Mouse (Mus musculus) CD4-positive naive resting alpha-beta T cell, adult 76 days (primary cell): ENCODE results near the gene Afmid. TPM values are rescaled to one million over a fixed set of nuclear protein-coding genes. Genes with fewer than 3 reads are reported as not detected.

Source experiments
- total RNA-seq: library from RNA; stranded (reverse); gene quantifications from one replicate; pipeline ENCODE4 v1.2.4, GENCODE M21; 2023

Gene Afmid
- total RNA-seq: 14.5 TPM

GRCm38 (mm10) chr11:117825333-117826101 lies at the start of gene Afmid, which contains the start of gene Tk1:
TSS of gene Afmid (plus strand) at chr11:117825924.
TSS of gene Tk1 (minus strand) at chr11:117826092.

DNA sequence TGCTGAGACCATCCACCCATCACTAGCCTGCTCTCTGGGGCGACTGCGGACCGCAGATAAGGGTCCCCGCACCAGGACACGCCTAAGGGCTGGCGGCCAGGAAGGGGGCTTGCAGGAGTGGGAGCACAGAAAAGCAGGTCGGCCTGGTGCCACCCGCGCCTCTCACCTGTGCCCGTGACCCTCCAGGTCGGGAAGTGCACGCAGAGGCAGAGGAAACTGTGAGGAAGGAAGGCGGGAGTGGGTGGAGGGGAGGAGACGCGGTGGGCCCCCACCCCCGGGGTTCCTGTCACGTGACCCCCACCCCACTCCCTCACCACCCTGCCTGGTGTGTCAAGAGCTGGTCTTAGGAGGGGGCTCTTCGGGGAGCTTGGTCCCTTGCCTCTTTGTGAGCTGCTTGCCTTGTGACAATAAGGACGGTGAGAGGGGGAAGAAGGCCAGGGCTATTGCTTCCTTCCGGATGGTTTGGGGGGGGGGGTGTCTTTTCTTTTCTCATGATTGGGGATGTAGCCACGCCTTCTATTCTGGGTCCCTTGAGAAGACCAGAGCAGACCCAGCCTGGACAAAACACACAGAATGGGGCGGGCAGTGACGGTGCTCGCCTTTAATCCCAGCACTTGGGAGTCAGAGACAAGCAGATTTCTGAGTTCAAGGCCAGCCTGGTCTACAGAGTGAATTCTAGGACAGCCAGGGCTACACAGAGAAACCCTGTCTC lies 43.6 kb upstream of the Afmid start, which contains the start of the genes Tmc8 and Tmc6:
Gene Tmc8 (plus strand): TSS at position 84 of the 712 bp plus-strand sequence.
Gene Tmc6 (minus strand): TSS at position 206 of the 712 bp plus-strand sequence.

DNA sequence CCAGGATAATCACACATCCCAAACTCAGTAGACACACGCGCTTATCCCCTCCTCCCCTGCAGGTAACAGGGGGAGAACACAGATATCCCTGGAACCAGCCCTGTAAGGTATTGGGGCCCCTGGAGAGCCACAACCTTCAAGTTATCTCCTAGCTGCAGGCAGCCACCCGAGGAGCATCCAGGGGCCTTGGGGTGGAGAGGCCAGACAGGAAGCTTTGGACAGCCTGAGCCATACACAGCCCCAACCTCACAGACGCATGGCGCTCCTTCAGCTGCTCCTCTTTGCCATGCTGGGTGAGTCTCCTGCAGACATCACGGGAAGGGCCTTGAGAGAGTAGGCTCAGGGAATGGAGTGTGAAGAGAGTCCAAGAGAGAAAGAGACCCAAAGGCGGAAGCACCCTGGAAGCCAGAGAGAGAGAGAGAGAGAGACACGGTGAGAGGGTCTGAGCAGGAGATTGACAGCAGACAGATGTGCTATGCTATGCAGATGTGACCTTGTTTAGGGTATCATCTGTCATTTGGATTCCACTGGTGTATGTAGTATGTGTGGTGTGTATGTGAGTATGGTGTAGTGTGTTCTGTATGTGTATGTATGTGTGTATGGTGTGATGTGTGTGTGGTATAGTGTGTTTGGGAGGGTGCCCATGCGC lies 28.1 kb upstream of the Afmid start, which contains the start of gene 6030468B19Rik:
Gene 6030468B19Rik (plus strand): TSS at position 150 of the 649 bp plus-strand sequence.

DNA sequence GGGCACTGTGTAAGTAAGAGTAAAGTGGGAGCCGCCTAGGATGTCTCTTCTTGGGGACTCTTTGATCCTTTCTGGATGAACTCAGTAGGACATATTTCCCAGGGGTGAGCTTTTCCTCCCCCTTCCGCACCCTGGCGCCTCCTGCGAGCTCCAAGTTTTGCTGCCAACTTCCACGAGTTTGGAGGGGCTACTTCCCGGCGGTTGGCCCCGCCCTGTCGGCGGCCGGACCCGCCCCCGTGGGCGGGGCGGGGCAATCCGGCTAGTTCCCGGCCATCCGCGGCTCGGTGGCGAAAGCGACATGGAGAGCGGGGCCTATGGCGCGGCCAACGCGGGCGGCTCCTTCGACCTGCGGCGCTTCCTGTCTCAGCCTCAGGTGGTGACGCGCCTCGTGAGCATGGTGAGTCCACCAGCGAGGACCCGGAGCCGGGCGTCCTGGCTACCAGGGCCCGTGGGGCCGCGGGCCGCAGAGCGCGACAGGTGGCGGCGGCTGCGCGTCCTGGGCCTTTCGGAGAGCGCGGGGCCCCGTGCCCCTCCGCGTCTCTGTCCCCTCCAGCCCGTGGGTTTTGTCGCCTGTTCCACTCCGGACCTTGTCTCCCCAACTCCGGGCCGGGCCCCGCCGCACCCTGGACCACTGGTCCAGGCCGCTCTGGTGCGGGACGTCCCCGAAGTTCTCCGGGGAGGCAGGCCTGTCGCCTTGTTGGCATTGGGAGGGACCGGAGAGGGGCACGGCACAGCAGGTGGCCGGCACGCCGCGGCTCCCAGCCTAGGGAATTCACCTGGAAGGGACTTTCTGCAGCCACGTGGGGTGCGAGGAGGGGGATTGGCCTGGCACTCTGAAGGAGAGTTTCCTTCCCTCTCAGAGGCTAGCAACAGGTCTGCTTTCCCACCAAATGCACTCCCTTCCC lies 16.1 kb upstream of the Afmid start, which contains the start of the genes Gm20708 and Syngr2:
Gene Gm20708 (plus strand): TSS at position 262 of the 905 bp plus-strand sequence.
Gene Syngr2 (plus strand): TSS at position 262 of the 905 bp plus-strand sequence.

DNA sequence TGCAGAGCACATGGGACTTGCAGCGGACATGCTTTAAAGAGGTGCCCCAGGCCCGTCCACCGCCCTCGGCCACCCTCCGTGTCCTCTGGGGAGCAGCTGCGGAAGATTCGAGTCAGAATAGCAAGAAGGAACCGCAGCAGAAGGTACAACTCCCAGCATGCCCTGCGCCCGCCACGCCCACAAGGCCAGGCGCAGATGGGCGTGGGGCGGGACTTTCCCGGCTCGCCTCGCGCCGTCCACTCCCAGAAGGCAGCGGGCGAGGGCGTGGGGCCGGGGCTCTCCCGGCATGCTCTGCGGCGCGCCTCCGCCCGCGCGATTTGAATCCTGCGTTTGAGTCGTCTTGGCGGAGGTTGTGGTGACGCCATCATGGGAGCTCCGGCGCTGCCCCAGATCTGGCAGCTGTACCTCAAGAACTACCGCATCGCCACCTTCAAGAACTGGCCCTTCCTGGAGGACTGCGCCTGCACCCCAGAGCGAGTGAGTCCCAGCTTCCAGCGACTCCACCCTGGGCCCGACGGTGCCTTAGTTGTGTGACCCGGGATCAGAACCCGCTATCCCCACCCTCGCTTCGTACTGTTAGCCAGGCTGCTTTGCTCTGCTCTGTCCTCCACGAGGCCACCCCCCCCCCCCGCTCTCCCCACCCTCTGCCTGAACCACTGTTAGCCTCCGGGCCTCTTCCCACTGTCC lies 23.4 kb downstream of the Afmid start, which contains the start of gene Birc5:
Gene Birc5 (plus strand): TSS at position 267 of the 687 bp plus-strand sequence.

GRCm38 (mm10) chr11:117860601-117861000 lies 34.9 kb downstream of the Afmid start, which contains the start of gene Tmem235:
TSS of gene Tmem235 (plus strand) at chr11:117860752.

DNA sequence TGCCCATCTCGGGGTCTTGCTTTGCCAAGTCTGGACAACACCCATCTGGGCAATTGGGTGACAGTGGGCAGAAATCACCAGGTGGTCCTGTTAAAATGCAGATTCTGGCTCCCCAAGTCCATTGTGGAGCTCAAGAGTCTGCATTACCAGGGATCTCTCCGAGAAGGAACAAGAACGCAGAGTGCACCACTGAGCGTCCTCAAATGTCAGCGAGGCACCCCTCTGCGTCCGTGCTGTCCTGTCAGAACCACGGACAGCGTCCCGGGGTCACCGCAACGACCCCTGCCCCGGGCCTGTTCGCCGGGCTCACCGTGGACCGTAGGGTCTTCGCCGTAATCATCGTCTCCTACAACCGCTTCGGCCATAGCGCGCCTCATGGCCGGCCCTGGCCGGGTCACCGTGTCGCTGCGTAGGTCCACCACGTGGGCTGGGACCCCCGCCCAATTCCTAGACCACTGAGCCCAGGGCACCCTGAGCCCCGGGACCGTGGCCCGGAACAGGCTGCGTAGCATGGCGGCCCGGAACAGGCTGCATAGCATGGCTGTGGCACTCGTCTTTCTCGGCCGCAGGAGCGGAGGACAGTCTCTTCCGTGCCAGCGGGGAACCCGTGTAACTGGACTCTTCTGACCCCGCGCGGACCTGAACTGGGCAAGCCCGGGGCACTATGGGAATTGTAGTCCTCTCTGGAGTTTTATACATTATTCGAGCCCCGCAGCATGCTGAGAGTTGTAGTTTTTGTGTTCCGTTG lies 47.3 kb downstream of the Afmid start, which contains the start of gene Tha1:
Gene Tha1 (minus strand): TSS at position 621 of the 748 bp plus-strand sequence.

Other genes with a start within 250 kb of the Afmid start
- 85.0 TPM for gene Tnrc6c, start 171.6 kb upstream of the Afmid start, total RNA-seq
- 81.6 TPM for gene Tmc8, start 43.8 kb upstream of the Afmid start, total RNA-seq
- 226 TPM for gene Tmc6, start 43.7 kb upstream of the Afmid start, total RNA-seq
- gene 6030468B19Rik, start 28.3 kb upstream of the Afmid start, total RNA-seq: not detected
- 3.6 TPM for gene Gm20708, start 16.3 kb upstream of the Afmid start, total RNA-seq
- gene Syngr2, start 16.3 kb upstream of the Afmid start, total RNA-seq: 57.1 TPM
- gene Tk1, start 168 bp downstream of the Afmid start, total RNA-seq: 4.1 TPM
- gene Birc5, start 23.3 kb downstream of the Afmid start, total RNA-seq: 0.79 TPM
- gene Tmem235, start 34.8 kb downstream of the Afmid start, total RNA-seq: not detected
- 9.3 TPM for gene Tha1, start 47.6 kb downstream of the Afmid start, total RNA-seq
- gene Socs3, start 144.1 kb downstream of the Afmid start, total RNA-seq: 111 TPM
- gene Pgs1, start 160.4 kb downstream of the Afmid start, total RNA-seq: 50.2 TPM